Mouse (Mus musculus) lung, postnatal 14 days (tissue): ENCODE results near the gene Limd1.
A peak's percentile ranks its signal among the peaks of the same experiment; 100 is the strongest.
"Not testable (repeated sequence)": the region's sequence is repeated elsewhere in the genome, so short reads cannot be mapped to it uniquely, and the experiment has no call there.

ENCODE experiments used
- DNase-seq: peaks from one replicate; pipeline ENCODE4 v3.0.0; 2021

Limd1 gene

DNA sequence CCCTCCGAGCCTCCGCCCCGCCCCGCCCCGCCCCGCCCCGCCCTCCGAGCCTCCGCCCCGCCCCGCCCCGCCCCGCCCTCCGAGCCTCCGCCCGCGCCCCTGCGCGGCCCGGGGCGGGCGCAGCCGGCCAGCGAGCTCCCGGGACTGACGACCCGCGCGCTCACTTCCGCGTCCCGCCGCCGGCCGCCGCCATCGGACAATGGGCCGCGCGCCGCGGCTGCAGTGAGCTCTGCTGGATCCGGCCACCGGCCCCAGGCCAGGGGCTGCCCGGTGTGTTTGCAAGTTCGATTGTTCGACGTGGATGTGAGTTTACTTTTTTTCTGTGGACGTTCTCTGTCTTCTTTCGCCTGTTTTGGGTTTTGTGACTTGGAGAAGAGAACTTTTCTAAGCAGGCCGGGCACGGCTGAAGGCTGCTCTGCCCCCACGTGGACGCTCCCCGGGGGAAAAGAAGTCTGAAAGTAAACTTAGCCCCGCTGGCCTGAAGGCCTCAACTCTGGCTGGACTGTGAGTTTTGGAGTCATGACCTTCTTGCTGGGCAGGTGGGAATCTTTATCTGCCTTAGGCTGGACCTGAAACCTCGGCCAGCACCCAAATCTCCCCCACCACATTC, at the start of gene Limd1:
TSS of gene Limd1 (plus strand) at position 121 of the 610 bp plus-strand sequence.
- peak; percentile 77 for DNase-seq

DNA sequence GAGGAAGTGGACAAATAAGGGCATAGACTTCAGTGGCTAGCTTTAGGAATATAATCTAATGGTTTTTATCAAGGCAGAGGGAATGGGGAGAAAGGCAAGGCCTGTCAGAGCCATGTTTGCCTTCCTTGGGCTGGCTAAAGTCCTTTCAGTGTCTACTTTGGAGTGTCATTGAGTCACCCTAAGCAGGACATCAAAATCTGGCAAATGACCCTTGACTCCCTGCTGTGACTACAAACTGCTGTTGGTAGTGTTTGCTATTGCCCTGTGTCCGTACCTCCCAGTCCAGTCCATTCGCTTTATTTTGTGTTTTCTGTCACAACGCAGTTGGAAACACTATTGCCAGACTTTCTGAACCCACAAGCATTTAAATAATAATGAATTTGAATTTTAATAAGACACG, 48.6 kb upstream of the Limd1 start:
- DNase-seq = no peak

DNA sequence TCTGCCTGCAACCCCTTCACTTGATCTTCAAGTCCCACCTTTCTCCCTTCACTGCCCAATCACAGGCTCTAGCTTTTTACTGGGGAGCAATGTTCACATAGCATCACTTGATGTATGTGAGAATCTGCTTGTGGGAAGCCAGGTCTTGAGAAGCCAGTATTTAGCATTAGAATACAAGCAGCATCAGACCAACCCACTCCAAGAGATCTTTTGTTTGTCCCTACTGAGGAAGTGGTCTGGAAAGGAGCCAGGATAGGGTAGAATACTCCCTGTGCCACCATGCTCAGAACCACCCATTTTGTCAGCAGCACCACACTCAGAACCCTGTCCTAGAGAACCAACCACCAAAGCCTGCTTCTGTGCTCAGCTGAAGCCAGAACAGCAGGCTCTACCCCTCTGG, 47.5 kb upstream of the Limd1 start:
- peak; percentile 33 for DNase-seq

DNA sequence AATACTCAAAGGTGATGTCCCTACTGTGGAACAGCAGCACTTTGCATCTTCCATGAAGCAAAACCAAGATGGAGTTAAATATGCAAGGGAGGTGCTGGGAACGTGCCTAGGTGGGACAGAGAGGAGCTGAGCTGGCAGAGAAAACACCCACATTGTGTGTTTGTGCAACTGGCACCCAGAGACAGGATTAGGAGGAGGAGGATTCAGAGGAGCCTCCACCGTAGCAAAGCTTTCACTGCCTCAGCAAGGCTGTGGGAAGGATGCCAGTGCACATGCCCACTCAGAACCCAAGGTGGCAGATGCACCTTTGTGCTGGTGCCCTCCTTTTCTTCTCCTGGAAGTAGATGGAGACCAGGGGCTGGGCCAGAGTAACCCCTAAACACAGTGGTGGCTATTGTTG, 40.3 kb upstream of the Limd1 start:
- DNase-seq = no peak

DNA sequence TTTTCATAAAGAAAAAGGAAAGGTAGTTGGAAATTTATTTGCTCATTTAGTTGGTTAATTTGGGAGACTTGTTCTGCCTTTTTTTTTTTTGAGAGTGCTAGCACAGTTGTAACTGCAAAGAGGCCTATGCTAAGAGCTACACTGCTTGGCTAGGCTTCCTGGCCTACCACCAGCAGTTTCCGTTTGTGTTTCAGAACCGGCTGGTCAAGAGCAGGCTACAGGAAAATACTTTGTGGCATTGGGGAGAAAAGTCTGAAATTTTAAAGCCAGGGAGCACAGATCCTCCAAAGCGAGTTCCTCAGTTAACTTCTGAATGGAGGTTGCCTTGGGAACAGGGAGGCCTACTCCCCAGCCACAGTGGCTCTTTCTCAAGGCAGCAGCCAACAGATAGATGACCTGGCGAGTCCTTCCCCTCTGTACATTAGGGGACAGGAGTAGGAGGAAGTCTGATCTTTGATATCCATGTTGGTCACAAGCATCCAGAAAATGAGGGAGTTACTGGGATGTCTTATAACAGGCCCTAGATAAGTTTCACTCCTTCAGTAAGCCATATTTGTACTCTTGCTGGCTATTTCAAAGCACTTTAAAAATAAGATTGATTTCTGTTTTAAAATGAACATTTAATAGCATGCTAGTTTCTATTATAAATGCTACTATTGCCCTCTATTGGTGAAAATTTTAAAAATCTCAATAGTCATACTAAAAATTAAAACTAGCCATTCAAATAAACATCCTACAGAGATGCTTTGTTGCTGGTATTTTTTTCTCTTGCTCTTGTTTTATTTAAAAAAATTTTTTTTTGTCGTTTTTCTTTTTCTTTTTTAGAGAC, 38.1 kb upstream of the Limd1 start:
- DNase-seq = peak; percentile 25

DNA sequence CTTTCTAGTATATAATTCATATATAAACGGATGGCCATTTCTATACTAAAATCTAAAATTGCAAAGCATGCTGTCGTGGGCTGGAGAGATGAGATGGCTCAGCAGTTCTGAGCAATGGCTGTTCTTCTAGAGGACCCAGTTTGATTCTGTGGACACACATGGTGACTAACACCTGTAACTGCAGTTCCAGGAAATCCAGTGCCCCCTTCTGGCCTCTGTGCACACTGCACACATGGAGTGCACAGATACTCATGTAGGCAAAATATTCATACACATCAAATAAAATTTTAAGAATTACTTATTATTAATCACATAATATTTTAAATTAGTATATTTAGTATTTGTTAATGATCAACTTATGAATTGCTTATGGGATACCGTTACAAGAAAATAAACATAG, 31.4 kb upstream of the Limd1 start:
- DNase-seq = not testable (repeated sequence)

DNA sequence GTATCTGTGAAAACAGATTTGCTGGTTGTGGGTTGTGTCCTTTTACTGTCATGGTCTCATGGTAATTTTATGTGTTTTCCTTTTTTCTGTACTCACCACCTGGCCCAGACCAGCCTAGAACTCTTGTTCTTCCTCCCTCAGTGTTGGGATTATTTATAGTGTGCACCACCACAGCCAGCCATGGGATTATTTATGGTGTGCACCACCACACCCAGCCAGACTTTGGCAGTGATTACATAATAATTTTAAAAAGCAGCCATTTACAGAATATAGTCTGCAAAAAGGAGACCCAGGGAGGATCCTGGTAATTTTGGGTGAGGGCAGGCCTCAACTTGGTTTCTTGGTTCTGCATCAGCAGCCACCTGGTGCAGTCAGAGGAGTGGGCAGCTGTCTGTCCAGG, 29.9 kb upstream of the Limd1 start:
- DNase-seq = no peak

DNA sequence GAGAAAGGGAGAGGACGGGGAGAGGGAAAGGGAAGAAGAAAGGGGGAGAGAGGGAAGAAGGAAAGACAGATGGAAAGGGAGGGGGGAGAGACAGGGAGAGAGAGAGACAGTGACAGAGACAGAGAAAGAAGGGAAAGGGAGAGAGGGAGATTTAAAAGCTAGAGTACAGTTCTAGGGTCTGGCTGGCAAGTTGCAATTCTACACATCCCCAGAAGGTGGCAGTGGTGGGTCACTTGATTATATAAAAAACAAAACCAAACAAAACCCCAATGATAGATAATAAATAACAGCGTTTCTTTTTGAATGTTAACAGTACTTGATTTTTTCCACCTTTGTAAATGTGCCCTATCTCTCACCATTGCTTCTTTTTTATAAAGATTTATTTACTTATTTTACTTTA, 28.3 kb upstream of the Limd1 start:
- DNase-seq = peak; percentile 77

DNA sequence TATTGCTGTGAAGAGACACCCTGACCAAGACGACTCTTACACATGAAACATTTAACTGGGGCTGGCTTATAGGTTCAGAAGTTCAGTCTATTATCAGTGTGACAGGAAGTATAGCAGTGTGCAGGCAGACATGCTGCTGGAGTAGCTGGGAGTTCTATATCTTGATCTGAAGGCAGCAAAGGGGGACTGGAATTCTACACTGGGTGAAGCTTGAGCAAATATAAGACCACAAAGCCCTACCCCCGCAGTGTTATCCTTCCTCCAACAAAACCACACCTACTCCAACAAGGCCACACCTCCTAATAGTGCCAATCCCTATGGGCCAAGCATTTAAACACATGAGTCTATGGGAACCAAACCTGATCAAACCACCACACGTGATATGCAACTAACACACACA, 26.7 kb upstream of the Limd1 start:
- DNase-seq = no peak

DNA sequence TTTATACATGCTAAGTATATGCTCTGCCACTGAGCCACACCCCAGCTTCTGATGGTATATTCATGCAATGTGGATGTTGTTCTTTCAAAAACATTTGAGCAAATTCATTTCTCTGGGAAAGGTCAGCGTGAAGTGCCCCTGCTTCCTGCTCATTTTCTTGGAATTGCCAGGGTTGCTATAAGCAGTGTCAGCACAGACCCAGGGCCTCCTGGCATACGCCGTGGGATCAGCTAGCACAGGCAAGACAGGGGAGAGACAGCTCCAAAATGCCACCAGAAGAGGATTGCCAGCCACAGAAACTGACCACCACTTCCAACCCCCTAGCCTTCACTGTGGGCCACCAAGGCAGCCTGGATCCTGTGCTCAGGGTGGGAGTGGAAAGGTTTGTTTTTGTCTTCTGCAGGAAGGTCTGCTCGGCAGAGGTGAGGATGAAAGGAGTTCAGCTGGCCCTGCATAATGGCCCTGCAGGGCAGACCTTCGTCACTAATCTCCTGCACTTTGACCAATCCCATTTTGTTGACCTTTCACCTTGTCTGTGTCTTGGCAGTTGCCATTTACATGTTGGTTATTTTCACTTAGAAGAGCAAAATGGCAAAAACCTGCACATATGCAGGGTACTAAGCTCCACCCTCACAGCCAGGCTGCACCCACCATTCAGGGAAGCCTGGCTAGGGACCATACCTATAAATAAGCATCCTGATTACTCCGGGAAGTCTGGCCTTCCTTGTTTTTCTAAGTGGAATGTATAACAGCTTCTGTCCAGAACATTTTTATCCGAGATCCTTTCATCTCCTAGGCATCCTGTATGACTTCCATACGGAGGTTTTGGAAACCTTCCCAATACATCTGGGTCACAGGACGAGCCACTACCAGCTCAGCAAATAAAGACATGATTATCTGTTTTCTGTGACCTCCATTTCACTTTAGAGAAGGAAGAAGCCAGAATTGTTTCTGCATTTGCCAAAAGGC, 21.6 kb upstream of the Limd1 start:
- no peak for DNase-seq

DNA sequence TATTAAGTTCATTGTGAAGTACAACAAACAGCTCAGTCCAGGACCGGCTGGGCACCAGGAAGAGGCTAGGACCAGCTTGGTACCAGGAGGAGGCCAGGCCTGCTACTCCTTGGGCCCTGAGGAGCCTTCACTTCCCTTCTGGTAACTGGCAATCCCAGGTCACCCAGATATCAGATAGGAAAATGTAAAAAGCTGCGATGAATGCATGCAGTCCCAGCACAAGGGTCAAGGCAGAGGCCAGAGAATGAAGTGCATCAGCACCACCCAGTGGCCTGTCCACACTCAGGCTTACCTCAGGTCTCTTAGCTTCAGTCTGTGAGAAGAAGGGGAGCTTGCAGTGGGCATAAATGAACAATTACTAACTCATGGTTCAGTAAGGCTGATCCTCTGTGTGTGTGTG, 20.9 kb upstream of the Limd1 start:
- peak; percentile 19 for DNase-seq

DNA sequence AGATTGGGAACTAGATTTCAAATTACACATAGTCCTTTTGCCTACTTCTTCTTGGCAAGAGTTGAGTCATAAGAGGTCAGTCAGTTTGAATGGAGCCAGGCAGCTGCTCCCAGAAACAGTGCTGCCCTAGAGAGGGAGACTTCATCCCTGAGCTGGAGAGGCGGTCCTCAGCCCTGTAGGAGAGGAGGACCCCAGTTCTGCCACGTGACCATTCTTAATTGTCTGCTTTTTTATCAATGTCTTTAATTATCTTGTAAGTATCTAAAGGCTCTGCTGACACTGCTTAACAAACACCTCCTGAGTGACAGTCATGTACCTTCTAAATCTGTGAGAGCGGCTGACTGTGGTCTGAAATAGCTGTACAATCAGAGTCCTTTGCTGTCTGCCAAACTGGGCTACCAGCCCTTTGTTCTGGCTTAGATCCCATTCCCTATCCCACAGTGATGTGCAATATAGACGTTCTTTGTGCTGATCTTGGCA, 11.3 kb upstream of the Limd1 start:
- DNase-seq = no peak

DNA sequence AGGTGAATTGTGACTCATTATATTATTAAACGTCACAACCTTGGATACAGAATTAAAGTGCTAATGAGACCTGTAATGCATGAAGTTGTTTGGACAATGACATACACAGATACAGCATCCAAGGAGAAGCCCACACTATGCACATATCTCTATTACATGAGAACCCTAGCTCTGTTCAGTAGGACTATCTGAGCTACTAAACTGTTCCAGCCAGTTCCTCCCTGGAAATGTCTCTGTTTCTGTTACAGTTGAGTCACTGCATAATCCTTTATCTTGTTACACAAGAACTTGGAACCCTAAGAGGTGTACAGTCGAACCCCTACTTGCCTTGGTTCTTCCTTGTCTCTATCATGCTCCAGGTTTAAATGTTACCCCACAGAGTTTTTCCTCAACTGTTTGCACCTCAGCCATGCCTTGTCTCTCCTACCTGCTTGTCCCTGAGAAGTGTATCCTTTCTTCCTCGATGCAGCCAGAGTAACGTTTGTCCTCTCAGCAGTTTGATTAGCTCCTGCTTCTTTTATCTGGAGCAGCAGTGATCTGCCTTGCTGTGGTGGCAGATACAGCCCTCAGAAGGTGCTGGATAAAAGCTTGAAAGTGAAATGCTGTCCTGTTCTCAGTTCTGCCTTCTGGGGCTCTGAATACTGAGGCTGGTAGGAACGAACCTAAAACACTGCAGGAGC, 10.0 kb upstream of the Limd1 start:
- DNase-seq = no peak

DNA sequence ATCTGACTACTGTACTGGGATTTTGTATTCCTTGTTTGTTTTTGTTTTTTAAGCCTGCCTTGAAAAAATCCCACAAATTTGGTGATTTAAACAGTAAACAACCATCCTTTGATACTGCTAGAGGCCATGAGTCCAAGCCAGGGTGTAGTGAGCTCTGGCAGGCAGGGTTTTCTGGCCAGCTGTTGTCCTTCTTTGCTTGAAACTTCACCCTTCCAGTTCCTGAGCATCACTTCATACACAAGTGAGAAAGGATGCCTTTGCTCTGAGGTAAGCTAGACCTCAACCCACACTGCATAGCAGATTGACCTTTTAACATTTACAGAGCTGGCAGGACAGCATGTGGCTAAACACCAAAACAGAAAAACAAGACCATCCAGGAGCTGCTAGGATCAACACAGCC, 9.4 kb upstream of the Limd1 start:
- no peak for DNase-seq

DNA sequence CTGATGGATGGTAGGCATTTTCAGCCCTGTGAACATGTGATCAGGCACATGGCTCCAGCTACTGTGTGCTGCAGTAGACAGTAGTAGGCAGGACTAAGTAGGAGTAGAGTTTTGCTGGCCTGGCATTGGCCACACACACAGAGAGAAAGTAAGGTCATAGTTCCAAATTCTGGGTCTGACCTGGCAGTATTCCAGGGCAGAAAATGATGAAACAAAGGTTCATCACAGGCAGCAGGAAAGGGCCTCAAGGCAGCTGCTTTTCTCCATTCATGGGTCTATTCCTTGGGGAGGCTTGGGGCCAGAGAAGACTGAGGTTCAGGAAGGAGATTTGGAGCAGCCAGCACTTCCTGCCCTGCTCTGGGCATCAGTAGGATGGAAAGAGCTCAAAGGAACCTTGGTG, 5.1 kb upstream of the Limd1 start:
- no peak for DNase-seq

DNA sequence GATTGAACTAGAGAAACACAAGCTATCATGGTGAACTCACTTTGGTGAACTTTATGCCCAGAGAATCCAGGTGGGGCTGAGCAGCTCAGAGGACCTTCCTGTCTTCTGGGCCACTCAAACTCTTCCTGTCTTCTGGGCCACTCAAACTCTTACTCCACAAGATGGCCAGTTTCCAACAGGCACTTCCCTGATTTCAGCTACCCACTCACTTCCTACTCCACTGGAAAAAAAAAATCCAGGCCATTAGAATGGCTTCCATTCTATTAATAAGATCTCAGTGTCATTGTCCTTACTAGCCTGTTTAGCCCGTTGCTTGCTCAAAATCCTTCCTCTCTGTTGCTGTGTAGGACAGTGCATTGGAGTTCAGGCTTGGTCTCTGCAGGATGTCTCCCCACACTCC, 2.9 kb upstream of the Limd1 start:
- DNase-seq = peak; percentile 30

DNA sequence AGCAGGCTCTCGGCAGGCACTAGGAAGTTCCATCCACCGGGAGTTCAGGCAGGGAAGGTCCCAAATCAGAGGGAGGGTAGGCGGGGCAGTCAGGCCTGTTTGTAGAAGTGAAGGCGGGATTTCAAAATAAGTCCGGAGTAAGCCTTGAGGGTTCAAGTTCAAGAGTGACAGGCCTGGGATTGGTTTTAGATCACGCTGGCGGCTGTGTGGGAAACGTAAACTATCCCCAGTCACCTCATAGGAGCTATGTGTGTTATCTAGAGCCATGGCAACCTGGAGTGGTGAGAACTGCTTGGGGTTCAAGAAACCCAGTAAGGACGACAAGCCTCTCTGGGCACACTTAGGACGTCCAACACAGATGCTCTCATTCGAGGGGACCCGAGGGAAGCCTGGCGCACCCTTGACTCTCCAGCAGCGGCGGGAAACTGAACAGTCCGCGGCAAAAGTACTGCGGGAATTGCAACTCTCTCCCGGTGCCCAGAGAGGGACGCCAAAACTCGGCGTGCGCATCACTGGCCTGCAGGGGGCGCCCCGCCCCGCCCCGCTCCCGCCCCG, 398 bp upstream of the Limd1 start:
- DNase-seq = peak; percentile 37

DNA sequence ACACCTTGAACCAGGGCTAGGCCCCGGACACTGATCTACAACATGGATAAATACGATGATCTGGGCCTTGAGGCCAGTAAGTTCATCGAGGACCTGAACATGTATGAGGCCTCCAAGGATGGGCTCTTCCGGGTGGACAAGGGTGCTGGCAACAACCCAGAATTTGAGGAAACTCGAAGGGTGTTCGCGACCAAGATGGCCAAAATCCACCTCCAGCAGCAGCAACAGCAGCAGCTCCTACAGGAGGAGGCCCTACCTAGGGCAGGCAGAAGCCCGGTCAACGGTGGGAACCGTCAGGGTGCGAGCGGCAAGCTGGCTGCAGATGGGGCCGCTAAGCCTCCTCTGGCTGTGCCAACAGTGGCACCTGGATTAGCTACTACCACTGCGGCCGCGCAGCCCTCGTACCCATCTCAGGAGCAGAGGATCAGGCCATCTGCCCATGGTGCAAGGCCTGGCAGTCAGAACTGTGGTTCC, 727 bp downstream of the Limd1 start:
- DNase-seq = no peak

DNA sequence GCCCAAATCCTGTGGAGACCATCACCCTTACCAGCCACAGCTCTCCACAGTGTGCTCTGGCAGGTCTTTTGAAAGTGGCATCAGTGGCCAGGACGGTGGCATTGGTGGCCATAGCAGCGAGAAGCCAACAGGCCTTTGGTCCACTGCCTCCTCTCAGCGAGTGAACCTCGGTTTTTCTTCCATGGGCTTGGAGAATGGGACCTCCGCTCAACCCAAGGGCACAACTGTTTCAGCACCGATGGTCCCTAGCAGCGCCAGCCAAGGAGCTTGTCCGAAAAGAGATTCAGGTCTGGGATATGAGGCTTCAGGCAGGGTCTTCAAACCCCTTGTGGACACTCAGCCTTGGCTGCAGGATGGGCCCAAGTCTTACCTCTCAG, 1.4 kb downstream of the Limd1 start:
- DNase-seq = no peak

DNA sequence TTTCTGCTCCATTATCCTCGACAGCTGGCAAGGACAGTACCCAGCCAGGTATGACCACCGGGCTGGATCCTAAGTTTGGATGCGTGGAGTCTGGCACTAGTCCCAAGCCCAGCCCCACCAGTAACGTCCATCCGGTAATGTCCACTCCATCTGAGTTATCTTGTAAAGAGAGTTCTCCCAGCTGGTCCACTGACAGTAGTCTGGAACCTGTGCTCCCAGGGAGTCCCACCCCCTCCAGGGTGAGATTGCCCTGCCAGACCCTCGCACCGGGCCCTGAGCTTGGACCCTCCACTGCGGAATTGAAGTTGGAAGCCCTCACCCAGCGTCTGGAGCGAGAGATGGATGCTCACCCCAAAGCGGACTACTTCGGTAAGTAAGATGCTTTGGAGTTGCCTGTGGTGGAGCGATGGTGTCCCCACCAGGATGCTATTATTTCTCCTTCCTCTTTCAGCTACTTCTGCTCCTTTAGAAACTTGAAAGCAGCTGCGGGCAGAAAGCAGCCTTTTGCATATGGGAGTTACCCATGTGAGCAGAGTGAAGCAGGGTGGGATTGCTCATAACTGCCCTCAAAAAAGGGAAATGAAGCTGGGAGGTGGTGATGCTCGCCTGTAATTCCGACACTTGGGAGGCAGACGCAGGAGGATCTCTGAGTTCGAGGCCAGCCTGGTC, 1.9 kb downstream of the Limd1 start:
- peak; percentile 35 for DNase-seq

DNA sequence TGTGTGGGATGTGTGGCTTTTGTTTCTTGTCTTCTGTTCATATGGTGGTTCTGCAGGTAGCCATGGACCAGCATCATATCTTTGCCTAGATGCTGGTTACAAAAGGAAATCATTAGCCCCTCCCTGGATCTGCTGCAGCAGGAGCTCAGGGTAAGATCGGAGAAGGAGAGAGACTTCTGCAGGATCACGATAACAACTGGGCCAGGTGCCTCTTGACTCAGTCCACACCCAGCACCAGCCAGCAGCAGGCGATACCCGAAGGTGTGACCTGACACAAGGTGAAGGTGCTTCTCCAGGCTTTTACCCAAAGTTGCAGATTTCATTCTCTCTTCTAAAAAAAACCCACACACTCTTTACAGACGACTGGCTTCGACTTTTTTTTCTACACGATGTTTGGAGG, 2.6 kb downstream of the Limd1 start:
- DNase-seq = no peak

DNA sequence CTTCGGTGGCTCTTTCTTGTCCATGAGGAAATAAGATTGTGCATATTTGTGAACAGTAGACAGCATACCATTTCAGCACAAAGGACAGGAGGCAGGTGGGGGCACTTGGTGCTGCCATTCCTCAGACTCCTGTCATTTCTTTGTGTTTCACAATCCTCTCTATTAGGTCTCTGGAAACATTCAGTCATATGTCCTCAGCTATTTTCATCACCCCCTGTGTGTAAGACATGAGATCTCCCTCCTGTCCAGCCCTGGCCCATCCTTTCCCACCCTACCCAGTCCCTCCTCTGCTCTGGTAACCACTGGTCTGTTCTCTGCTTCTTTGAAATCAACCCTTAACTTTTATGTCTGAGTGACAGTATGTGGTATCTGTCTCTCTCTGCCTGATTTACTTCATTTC, 5.1 kb downstream of the Limd1 start:
- no peak for DNase-seq
